Mouse (Mus musculus) embryonic facial prominence, embryonic 14.5 days (tissue): ENCODE measurements at regions not wholly inside any gene's neighbourhood (a gene's known extent, or its start where the extent isn't known, plus 50 kb on each side); places are given as distances from the start of the nearest gene placed in this dataset.

Experiments used
- ATAC-seq: fragments of 200-750 bp; cut with Nextera tagmentation; 2 replicates; pipeline ENCODE4 v1.8.0; 2017; ENCODE audit warnings: low read depth, moderate number of reproducible peaks, moderate TSS enrichment
- DNase-seq: peaks from one replicate; pipeline ENCODE4 v3.0.0-alpha.2; 2015; ENCODE audit warnings: low spot score
- H3K27ac ChIP-seq: fragments of 300-500 bp; sonication (generic); replicated peaks from 2 replicates; pipeline ENCODE4 v1.5.1; 2014; ENCODE audit warnings: low read depth, mild to moderate bottlenecking, low read length, moderate library complexity
- H3K27me3 ChIP-seq: fragments of 300-500 bp; sonication (generic); replicated peaks from 2 replicates; pipeline ENCODE4 v1.6.1; 2014; ENCODE audit warnings: low read length; ENCODE audit not compliant: control insufficient read depth, insufficient read depth
- H3K36me3 ChIP-seq: fragments of 300-500 bp; sonication (generic); 2 replicates; pipeline ENCODE4 v1.6.1; 2014; ENCODE audit warnings: low read length, mixed read lengths; ENCODE audit not compliant: control insufficient read depth, insufficient read depth
- H3K4me1 ChIP-seq: fragments of 300-500 bp; sonication (generic); 2 replicates; pipeline ENCODE4 v1.6.1; 2014; ENCODE audit warnings: antibody characterized with exemption, low read length; ENCODE audit not compliant: control insufficient read depth, insufficient read depth
- H3K4me2 ChIP-seq: fragments of 300-500 bp; sonication (generic); 2 replicates; pipeline ENCODE4 v1.6.1; 2014; ENCODE audit warnings: low read depth, mild to moderate bottlenecking, low read length, moderate library complexity, mixed read lengths
- H3K4me3 ChIP-seq: fragments of 300-500 bp; sonication (generic); 2 replicates; pipeline ENCODE4 v1.5.1; 2014; ENCODE audit warnings: low read depth, mild to moderate bottlenecking, low read length
- H3K9ac ChIP-seq: fragments of 300-500 bp; sonication (generic); 2 replicates; pipeline ENCODE4 v1.6.1; 2014; ENCODE audit warnings: low read depth, mild to moderate bottlenecking, low read length, moderate library complexity, mixed read lengths
- H3K9me3 ChIP-seq: fragments of 300-500 bp; sonication (generic); 2 replicates; pipeline ENCODE4 v1.6.1; 2016; ENCODE audit warnings: low read length; ENCODE audit not compliant: control insufficient read depth
- WGBS: fragments of 180-500 bp; shearing (Covaris S2); extraction: QIAGEN DNeasy Blood & Tissue Kit; methylation state at CpG from one replicate; pipeline ENCODE4 v1.1.7; 2014; 5-methylcytosine and 5-hydroxymethylcytosine counted together

DNA sequence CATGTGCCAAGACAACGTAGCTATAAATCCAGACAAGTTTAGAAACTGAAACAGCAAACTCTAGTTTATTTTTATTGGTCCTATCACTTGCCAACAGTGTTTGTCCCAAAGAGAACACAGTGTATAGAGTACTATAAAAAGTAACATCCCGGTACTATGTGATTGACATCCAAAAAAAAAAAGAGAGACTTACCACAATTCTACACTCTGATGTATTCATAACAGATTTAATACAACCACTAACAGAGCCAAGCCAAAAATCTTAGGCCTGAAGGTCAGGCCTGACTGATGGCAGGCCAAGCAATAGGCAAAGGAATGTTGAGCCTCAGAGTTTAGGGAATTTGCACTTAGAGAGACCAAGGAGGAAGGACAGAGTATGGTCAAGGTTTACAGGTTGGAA is 495.9 kb upstream of the Adamts5 start:
- H3K9ac ChIP-seq = no peak overlapping the region
- no peak overlapping the region for H3K4me3 ChIP-seq
- 75% methylated on average over 2 of the region's 2 CpGs for WGBS
- H3K27ac ChIP-seq = no peak overlapping the region
- DNase-seq (no peak), ATAC-seq (no peak)
- no peaks in the 10 kb centered on the region for H3K27me3 ChIP-seq
- no peak overlapping the region for H3K4me2 ChIP-seq
- no peaks in the 10 kb centered on the region for H3K36me3 ChIP-seq
- H3K9me3 ChIP-seq = no peaks in the 10 kb centered on the region
- H3K4me1 ChIP-seq = no peaks in the 10 kb centered on the region

DNA sequence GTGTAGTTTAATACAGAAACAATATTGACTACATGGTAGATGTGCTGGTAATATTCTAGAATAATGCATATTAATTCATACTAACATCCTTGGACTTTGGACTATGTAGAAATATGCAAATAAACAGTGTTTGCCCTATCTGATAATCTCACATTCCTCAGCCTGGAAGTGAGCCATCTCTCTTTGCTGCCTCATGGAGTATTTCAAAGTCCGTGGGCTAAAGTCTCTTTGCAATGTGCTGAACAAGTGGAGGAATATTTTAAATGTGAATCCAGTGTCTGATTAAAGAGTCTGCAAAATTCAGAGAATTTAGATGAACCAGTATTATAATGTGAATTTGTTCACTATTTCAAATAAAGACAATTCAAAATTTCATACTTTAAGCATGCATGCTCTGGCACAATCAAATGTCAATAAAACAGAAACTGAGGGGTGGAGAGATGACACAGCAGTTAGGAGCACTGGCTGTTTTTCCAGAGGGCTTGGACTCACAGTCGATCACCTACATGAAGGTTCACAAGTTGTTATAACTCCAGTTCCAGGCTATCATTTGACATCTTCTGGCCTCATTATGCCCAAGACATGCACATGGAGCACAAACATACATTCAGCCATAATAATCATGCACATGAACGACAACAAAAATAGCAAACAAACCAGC is 487.6 kb upstream of the Adamts5 start:
- Histone ChIP-seq H3K4me3 (no peak overlapping the region), H3K27ac (no peak overlapping the region), H3K27me3 (no peaks in the 10 kb centered on the region), H3K36me3 (no peaks in the 10 kb centered on the region), H3K9me3 (no peaks in the 10 kb centered on the region), H3K4me2 (no peak overlapping the region), H3K9ac (no peak overlapping the region), H3K4me1 (no peaks in the 10 kb centered on the region)
- 68% methylated on average over 3 of the region's 3 CpGs for WGBS
- DNase-seq = no peak
- ATAC-seq = no peak

DNA sequence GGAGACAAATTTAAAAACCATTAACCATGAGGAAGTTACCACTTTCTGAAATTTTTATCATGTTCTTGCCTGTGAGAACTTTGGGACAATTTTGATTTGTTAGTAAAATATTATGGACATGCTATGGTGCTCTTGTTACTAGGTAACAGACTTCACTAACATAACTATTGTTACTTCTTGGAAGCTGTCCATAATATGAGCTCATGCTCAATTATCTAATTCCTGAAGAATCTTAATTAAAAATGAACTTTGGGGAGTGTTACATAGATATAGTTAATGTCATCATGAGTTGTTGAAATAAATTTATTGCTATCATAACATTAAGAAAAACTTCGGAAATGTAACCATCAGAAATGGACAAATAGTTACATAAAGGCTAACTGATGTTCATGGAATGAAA is 486.5 kb upstream of the Adamts5 start:
- no peak for DNase-seq
- Histone ChIP-seq H3K9ac (no peak overlapping the region), H3K27ac (no peak overlapping the region), H3K27me3 (no peaks in the 10 kb centered on the region), H3K36me3 (no peaks in the 10 kb centered on the region), H3K4me1 (no peaks in the 10 kb centered on the region), H3K9me3 (no peaks in the 10 kb centered on the region), H3K4me3 (no peak overlapping the region), H3K4me2 (no peak overlapping the region)
- no peak for ATAC-seq
- 84% methylated on average over 1 of the region's 1 CpGs for WGBS

DNA sequence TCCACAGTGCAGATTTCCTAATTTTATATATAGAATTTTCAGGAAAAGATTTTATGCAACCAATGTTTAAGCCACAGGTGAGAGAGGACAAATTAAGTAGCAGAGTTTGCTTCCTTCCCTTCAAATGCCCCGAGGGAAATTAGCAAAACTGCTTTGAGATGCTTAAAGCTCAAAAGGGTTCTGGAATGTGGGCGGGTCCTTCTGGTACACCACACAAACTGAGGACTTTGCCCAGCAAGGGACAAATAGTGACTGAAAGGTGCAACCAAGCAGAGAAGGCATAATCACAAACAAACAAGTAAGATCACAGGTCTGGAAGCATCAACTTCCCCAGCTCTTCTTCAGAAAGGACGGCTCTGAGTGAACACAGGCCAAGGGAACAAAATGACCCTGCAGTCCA is 476.4 kb upstream of the Adamts5 start:
- ATAC-seq = no peak
- no peak overlapping the region for H3K4me2 ChIP-seq
- no peaks in the 10 kb centered on the region for H3K36me3 ChIP-seq
- peak; percentile 30 for DNase-seq
- 31% methylated on average over 3 of the region's 3 CpGs for WGBS
- H3K9ac ChIP-seq = no peak overlapping the region
- H3K4me3 ChIP-seq = no peak overlapping the region
- H3K27me3 ChIP-seq = no peaks in the 10 kb centered on the region
- H3K4me1 ChIP-seq = no peaks in the 10 kb centered on the region
- no peak overlapping the region for H3K27ac ChIP-seq
- H3K9me3 ChIP-seq = no peaks in the 10 kb centered on the region

DNA sequence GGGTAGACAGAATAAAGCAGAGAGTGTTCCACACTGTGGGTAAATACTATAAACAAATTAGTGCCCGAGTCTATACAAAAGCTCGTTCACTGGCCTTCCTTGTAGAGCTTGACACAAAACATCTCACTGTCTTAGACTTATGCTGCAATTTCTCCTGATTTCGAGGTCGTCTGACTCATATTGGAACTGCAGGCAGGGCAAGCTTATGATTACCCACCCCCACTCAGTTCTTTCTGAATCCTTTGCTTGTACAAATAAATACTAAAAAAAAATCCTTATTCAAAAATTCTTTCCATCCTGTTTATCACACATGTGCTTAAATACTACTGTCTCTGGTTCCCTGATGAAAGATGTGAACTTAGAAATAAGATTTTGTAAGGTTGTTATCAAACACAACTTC is 470.0 kb upstream of the Adamts5 start:
- no peak overlapping the region for H3K27ac ChIP-seq
- WGBS = 75% methylated on average over 4 of the region's 4 CpGs

DNA sequence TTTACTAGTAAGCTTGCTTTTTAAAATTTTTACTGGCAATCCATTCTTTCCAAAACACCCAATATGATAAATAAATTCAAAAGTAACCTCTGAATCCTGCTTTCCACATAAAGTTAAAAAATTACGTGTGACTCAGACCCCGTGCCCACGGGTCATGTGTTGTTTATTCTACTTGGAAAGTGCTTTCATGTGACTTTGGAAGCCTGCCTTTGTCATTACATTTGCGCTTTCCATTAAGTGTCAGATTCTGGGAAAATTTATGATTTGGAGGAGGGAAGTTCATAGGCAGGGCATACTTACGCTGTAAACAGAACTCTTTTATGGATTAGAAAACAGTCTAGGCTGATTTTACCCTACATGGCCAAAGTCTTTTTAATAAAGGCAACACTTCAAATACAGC is 466.8 kb upstream of the Adamts5 start:
- Histone ChIP-seq H3K27me3 (no peaks in the 10 kb centered on the region), H3K36me3 (no peaks in the 10 kb centered on the region), H3K27ac (no peak overlapping the region), H3K9me3 (no peaks in the 10 kb centered on the region), H3K4me2 (no peak overlapping the region), H3K4me1 (no peaks in the 10 kb centered on the region), H3K9ac (no peak overlapping the region), H3K4me3 (no peak overlapping the region)
- ATAC-seq (no peak), DNase-seq (no peak)
- WGBS = 75% methylated on average over 5 of the region's 5 CpGs

More for the DNA sequence above, 470.0 kb upstream of the Adamts5 start:
- Histone ChIP-seq H3K9me3 (no peaks in the 10 kb centered on the region), H3K4me1 (no peaks in the 10 kb centered on the region), H3K36me3 (no peaks in the 10 kb centered on the region), H3K9ac (no peak overlapping the region), H3K4me3 (no peak overlapping the region), H3K4me2 (no peak overlapping the region), H3K27me3 (no peaks in the 10 kb centered on the region)
- DNase-seq (no peak), ATAC-seq (no peak)

DNA sequence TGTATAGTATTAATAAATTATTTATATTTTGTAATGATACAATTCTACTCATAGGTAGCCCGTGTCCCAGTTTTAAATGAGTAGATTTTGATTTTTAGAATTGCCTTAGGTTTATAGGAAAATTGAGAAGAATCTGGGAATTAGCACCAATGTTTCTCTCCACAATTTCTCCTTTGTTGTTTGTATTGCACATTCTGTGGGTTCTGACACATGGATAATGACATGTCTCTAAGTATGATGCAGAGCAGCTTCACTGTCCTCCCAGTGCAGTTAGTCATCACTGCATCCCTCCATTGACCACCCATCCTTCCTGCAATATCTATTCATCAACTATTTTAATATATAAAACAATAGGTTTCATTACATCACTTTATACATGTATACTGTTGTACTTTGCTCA is 464.6 kb upstream of the Adamts5 start:
- no peak overlapping the region for H3K4me3 ChIP-seq
- no peaks in the 10 kb centered on the region for H3K27me3 ChIP-seq
- no peaks in the 10 kb centered on the region for H3K36me3 ChIP-seq
- no peak for ATAC-seq
- H3K27ac ChIP-seq = no peak overlapping the region
- no peak for DNase-seq
- 88% methylated on average over 1 of the region's 1 CpGs for WGBS
- no peaks in the 10 kb centered on the region for H3K4me1 ChIP-seq
- H3K9me3 ChIP-seq = no peaks in the 10 kb centered on the region
- no peak overlapping the region for H3K9ac ChIP-seq
- H3K4me2 ChIP-seq = no peak overlapping the region

DNA sequence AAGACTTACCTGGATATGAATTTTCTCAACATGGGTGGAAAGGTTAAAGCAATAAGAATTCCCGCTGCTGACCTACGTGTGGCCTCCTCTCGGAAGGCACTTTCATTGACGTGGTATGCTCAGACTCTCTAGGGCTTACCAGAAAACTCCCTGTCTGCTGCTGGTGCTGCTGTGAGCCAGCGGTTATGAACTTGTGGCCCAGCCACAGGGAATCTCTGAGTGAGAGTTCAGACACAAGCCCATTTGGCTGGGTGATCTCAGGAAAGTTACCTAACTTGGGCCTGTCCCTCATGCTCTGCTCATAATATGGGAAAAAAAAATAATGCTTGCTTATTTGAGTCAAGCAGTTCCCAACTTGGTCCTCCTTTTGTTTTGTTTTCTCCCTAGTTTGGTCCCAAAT is 459.5 kb upstream of the Adamts5 start:
- no peak overlapping the region for H3K4me2 ChIP-seq
- H3K27me3 ChIP-seq = no peaks in the 10 kb centered on the region
- no peak overlapping the region for H3K9ac ChIP-seq
- WGBS = 77% methylated on average over 5 of the region's 5 CpGs
- no peaks in the 10 kb centered on the region for H3K4me1 ChIP-seq
- no peak overlapping the region for H3K27ac ChIP-seq
- ATAC-seq (no peak), DNase-seq (no peak)
- no peaks in the 10 kb centered on the region for H3K9me3 ChIP-seq
- H3K4me3 ChIP-seq = no peak overlapping the region
- H3K36me3 ChIP-seq = no peaks in the 10 kb centered on the region

- H3K4me2 ChIP-seq = no peak overlapping the region
- 46% methylated on average over 2 of the region's 2 CpGs for WGBS
- no peak overlapping the region for H3K27ac ChIP-seq
- H3K27me3 ChIP-seq = no peaks in the 10 kb centered on the region
- no peaks in the 10 kb centered on the region for H3K9me3 ChIP-seq
- H3K36me3 ChIP-seq = no peaks in the 10 kb centered on the region
- ATAC-seq (no peak), DNase-seq (peak; percentile 12)
- H3K4me3 ChIP-seq = no peak overlapping the region
- no peak overlapping the region for H3K9ac ChIP-seq
- no peaks in the 10 kb centered on the region for H3K4me1 ChIP-seq
These were observed 453.4 kb upstream of the Adamts5 start for GRCm38 (mm10) chr16:86355036-86355435.
